Mouse (Mus musculus): ENCODE results near the gene Zswim9. TPM values are rescaled to one million over a fixed set of nuclear protein-coding genes. Genes with fewer than 3 reads are reported as not detected.

Gene Zswim9
- polyA plus RNA-seq, 2 experiments = 6.9 to 14.9 TPM

DNA sequence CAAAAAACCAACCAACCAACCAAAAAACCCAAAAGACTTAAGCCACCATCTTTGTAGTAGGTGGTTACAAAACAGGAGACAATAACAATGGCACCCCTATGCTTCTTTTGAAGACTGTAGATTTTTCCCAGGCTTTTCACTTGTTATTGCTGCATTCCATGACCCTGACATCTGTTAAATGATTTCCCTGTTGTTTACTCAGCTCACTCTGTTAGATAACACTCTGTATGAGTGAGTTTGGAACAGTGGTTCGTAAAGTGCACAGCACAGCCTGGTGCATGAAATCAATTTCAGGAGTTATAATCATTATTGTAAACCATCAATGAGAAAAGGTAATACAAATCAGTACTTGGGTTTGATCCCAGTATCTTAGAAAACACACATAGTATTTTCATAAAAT, 6.8 kb downstream of the Zswim9 start:
- DNase-seq (ENCODE audit: low spot score) (no peak), ATAC-seq (ENCODE audit: low FRiP score, low read depth) (no peak)
- TF ChIP-seq POLR2A (IDR thresholded peaks at IDR 0.05; ENCODE audit: borderline replicate concordance, extremely low read depth, insufficient read depth, insufficient read length) = no peak
- Histone ChIP-seq H3K27me3 (ENCODE audit: control insufficient read depth, insufficient read depth, low read length) (no peaks in the 10 kb centered on the region), H3K4me3 (replicated peaks; ENCODE audit: low read length) (no peak overlapping the region), H3K36me3 (ENCODE audit: control insufficient read depth, insufficient read depth, low read length) (peaks cover 23% of the 10 kb centered on the region), H3K9ac (ENCODE audit: low read depth, low read length, severe bottlenecking) (no peak overlapping the region), H3K9me3 (ENCODE audit: control insufficient read depth, low read length) (no peaks in the 10 kb centered on the region), H3K4me1 (ENCODE audit: control insufficient read depth, insufficient read depth, low read length) (no peaks in the 10 kb centered on the region), H3K4me2 (replicated peaks; ENCODE audit: low read depth, low read length, severe bottlenecking) (no peak overlapping the region), H3K27ac (replicated peaks; ENCODE audit: low read depth, low read length) (no peak overlapping the region)
- WGBS = 88% methylated on average over 1 of the region's 1 CpGs

DNA sequence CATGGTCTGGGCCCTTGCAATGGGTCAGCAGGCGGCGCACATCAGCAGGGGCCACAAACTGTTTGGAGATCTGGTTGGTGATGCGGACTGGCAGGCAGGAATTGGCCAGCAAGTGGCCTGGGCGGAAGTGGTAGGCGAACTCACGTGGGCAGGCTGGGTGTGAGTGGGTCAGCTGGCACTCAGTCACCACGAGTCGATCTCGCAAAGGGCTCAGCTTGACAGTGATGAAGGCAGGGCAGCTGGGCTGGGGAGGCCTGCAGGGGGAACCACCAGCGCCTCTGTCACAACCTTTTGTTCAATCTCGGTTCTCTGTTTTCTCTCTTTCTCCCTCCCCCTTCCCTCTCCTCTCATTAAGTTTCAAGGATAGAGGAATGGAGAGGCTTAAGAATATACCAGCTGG, 9.1 kb downstream of the Zswim9 start:
- no peak for DNase-seq (ENCODE audit: low spot score)
- no peak overlapping the region for H3K27ac ChIP-seq (replicated peaks; ENCODE audit: low read depth, low read length)
- H3K4me2 ChIP-seq (replicated peaks; ENCODE audit: low read depth, low read length, severe bottlenecking) = no peak overlapping the region
- TF ChIP-seq POLR2A (IDR thresholded peaks at IDR 0.05; ENCODE audit: borderline replicate concordance, extremely low read depth, insufficient read depth, insufficient read length) = no peak
- no peaks in the 10 kb centered on the region for H3K4me1 ChIP-seq (ENCODE audit: control insufficient read depth, insufficient read depth, low read length)
- H3K4me3 ChIP-seq (replicated peaks; ENCODE audit: low read length) = no peak overlapping the region
- no peaks in the 10 kb centered on the region for H3K9me3 ChIP-seq (ENCODE audit: control insufficient read depth, low read length)
- 80% methylated on average over 11 of the region's 11 CpGs for WGBS
- no peaks in the 10 kb centered on the region for H3K27me3 ChIP-seq (ENCODE audit: control insufficient read depth, insufficient read depth, low read length)
- peaks cover 5% of the 10 kb centered on the region; the same call in 1 of the 2 replicates for H3K36me3 ChIP-seq (ENCODE audit: control insufficient read depth, insufficient read depth, low read length)
- H3K9ac ChIP-seq (ENCODE audit: low read depth, low read length, severe bottlenecking) = no peak overlapping the region
- no peak for ATAC-seq (ENCODE audit: low FRiP score, low read depth)

- Histone ChIP-seq H3K4me1 (ENCODE audit: control insufficient read depth, insufficient read depth, low read length) (no peaks in the 10 kb centered on the region), H3K27me3 (ENCODE audit: control insufficient read depth, insufficient read depth, low read length) (no peaks in the 10 kb centered on the region), H3K9ac (ENCODE audit: low read depth, low read length, severe bottlenecking) (no peak overlapping the region), H3K9me3 (ENCODE audit: control insufficient read depth, low read length) (no peaks in the 10 kb centered on the region), H3K4me3 (replicated peaks; ENCODE audit: low read length) (no peak overlapping the region), H3K36me3 (ENCODE audit: control insufficient read depth, insufficient read depth, low read length) (no peaks in the 10 kb centered on the region), H3K4me2 (replicated peaks; ENCODE audit: low read depth, low read length, severe bottlenecking) (no peak overlapping the region), H3K27ac (replicated peaks; ENCODE audit: low read depth, low read length) (no peak overlapping the region)
- DNase-seq (ENCODE audit: low spot score) = no peak
- no peak for ATAC-seq (ENCODE audit: low FRiP score, low read depth)
- no peak for TF ChIP-seq POLR2A (IDR thresholded peaks at IDR 0.05; ENCODE audit: borderline replicate concordance, extremely low read depth, insufficient read depth, insufficient read length)
- WGBS = 88% methylated on average over 4 of the region's 4 CpGs
These were observed 9.7 kb downstream of the Zswim9 start for GRCm38 (mm10) chr7:13268749-13269260.

GRCm38 (mm10) chr7:13264396-13264795, 14.1 kb downstream of the Zswim9 start:
- ATAC-seq (ENCODE audit: low FRiP score, low read depth) = no peak
- H3K36me3 ChIP-seq (ENCODE audit: control insufficient read depth, insufficient read depth, low read length) = no peaks in the 10 kb centered on the region
- no peaks in the 10 kb centered on the region for H3K4me1 ChIP-seq (ENCODE audit: control insufficient read depth, insufficient read depth, low read length)
- no peaks in the 10 kb centered on the region for H3K9me3 ChIP-seq (ENCODE audit: control insufficient read depth, low read length)
- WGBS = 73% methylated on average over 2 of the region's 2 CpGs
- no peak overlapping the region for H3K4me3 ChIP-seq (replicated peaks; ENCODE audit: low read length)
- DNase-seq (ENCODE audit: low spot score) = no peak
- no peaks in the 10 kb centered on the region for H3K27me3 ChIP-seq (ENCODE audit: control insufficient read depth, insufficient read depth, low read length)
- H3K27ac ChIP-seq (replicated peaks; ENCODE audit: low read depth, low read length) = no peak overlapping the region
- H3K9ac ChIP-seq (ENCODE audit: low read depth, low read length, severe bottlenecking) = no peak overlapping the region
- no peak for TF ChIP-seq POLR2A (IDR thresholded peaks at IDR 0.05; ENCODE audit: borderline replicate concordance, extremely low read depth, insufficient read depth, insufficient read length)
- H3K4me2 ChIP-seq (replicated peaks; ENCODE audit: low read depth, low read length, severe bottlenecking) = no peak overlapping the region

GRCm38 (mm10) chr7:13263851-13264250, 14.7 kb downstream of the Zswim9 start:
- H3K4me2 ChIP-seq (replicated peaks; ENCODE audit: low read depth, low read length, severe bottlenecking) = no peak overlapping the region
- H3K27me3 ChIP-seq (ENCODE audit: control insufficient read depth, insufficient read depth, low read length) = no peaks in the 10 kb centered on the region
- H3K27ac ChIP-seq (replicated peaks; ENCODE audit: low read depth, low read length) = no peak overlapping the region
- no peak for DNase-seq (ENCODE audit: low spot score)
- H3K9me3 ChIP-seq (ENCODE audit: control insufficient read depth, low read length) = no peaks in the 10 kb centered on the region
- no peak for TF ChIP-seq POLR2A (IDR thresholded peaks at IDR 0.05; ENCODE audit: borderline replicate concordance, extremely low read depth, insufficient read depth, insufficient read length)
- no peak overlapping the region for H3K9ac ChIP-seq (ENCODE audit: low read depth, low read length, severe bottlenecking)
- whole genome bisulfite sequencing = 81% methylated on average over 5 of the region's 5 CpGs
- H3K4me1 ChIP-seq (ENCODE audit: control insufficient read depth, insufficient read depth, low read length) = no peaks in the 10 kb centered on the region
- H3K4me3 ChIP-seq (replicated peaks; ENCODE audit: low read length) = no peak overlapping the region
- no peak for ATAC-seq (ENCODE audit: low FRiP score, low read depth)
- no peaks in the 10 kb centered on the region for H3K36me3 ChIP-seq (ENCODE audit: control insufficient read depth, insufficient read depth, low read length)
